Mouse (Mus musculus) intestine, embryonic 15.5 days (tissue): Measurements from ENCODE around the gene Cyp4f37. TPM values are rescaled to one million over a fixed set of nuclear protein-coding genes. Genes with fewer than 3 reads are reported as not detected.

Experiments used
- polyA plus RNA-seq: library from polyadenylated mRNA; unstranded; fragments of >200 nt; fragmentation: Nextera tagmentation; extraction: Ambion mirVana; gene quantifications from 2 replicates; pipeline ENCODE4 v1.2.1, GENCODE M21; 2015

Cyp4f37 gene
- polyA plus RNA-seq, 1 experiment from 2014 or later, result not detected

Other genes with a start within 250 kb of the Cyp4f37 start
- 24.6 and 24.7 TPM in 2 replicates for gene Wiz, start 231.9 kb upstream of the Cyp4f37 start, polyA plus RNA-seq
- 1.7 and 1.8 TPM in 2 replicates for gene Rasal3, start 217.7 kb upstream of the Cyp4f37 start, polyA plus RNA-seq
- 0.28 and 0.40 TPM in 2 replicates for gene Pglyrp2, start 197.1 kb upstream of the Cyp4f37 start, polyA plus RNA-seq
- 0.29 and 0.35 TPM in 2 replicates for gene Cyp4f39, start 168.6 kb upstream of the Cyp4f37 start, polyA plus RNA-seq
- gene Cyp4f17, start 115.3 kb upstream of the Cyp4f37 start, polyA plus RNA-seq, result 4.8 and 5.5 TPM in 2 replicates
- gene Cyp4f16, start 84.8 kb upstream of the Cyp4f37 start, polyA plus RNA-seq, result 30.1 and 33.9 TPM in 2 replicates
- gene Cyp4f40, start 37.6 kb downstream of the Cyp4f37 start, polyA plus RNA-seq, result 13.4 and 16.8 TPM in 2 replicates
- gene Cyp4f15, start 64.3 kb downstream of the Cyp4f37 start, polyA plus RNA-seq, result 0.60 and 0.72 TPM in 2 replicates
- 26.7 and 28.9 TPM in 2 replicates for gene Zfp871, start 167.0 kb downstream of the Cyp4f37 start, polyA plus RNA-seq
- gene Zfp811, start 188.6 kb downstream of the Cyp4f37 start, polyA plus RNA-seq, result 3.4 and 4.1 TPM in 2 replicates
- 9.9 and 10.5 TPM in 2 replicates for gene Zfp799, start 209.0 kb downstream of the Cyp4f37 start, polyA plus RNA-seq